In the genomic region with DNA sequence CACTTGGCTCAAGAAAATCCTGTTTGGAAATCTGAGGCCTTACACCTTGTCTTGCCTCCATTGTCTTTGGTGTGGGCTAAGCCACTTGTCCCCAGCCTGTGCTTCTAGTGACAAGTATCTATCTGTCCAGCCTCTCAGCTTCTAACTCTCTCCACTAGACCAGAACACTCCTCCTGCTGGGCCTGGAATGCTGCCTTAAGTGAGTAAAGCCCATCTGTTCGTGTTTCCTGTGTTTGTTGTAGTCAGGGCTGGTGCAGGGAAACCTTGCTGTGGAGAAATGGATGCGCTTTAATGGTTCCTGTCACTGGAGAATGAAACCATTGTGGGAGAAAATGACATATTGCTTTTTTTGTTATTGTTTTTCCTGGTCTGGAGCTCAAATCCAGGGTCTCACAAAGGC, we compare ENCODE assay signal across 11 mouse cellular contexts. TPM values are rescaled to one million over a fixed set of nuclear protein-coding genes. Genes with fewer than 3 reads are reported as not detected.
DNase-seq lines count a peak whose midpoint lies in the region; ATAC-seq and TF ChIP-seq lines count a peak whose summit lies in the region.
"Had no signal": no experiment of that assay in that cellular context is flagged by ENCODE, and none has a peak within 500 bp of the region (broad histone marks: within the 10 kb centered on the region; RNA-seq: fewer than 3 reads in every experiment).

No protein-coding gene starts in this region.

- peak; percentile 49; the same call in 1 of the 2 replicates for ATAC-seq in forebrain, postnatal 0 days
- no peak for ATAC-seq in forebrain, embryonic 13.5 days
- ATAC-seq in stomach, postnatal 0 days (ENCODE audit: low FRiP score, low TSS enrichment): no peak
- ATAC-seq: intestine, postnatal 0 days had no signal

- H3K27me3 ChIP-seq in forebrain, postnatal 0 days (ENCODE audit: insufficient read depth, low read length): no peaks in the 10 kb centered on the region
- H3K27me3 ChIP-seq in forebrain, embryonic 13.5 days: no peaks in the 10 kb centered on the region
- H3K27me3 ChIP-seq in testis, adult 2 months (ENCODE audit: control insufficient read depth, insufficient read depth, low read length): no peaks in the 10 kb centered on the region
- H3K27me3 ChIP-seq in stomach, postnatal 0 days (ENCODE audit: control insufficient read depth, insufficient read depth, low read length): no peaks in the 10 kb centered on the region

- peaks cover 5% of the 10 kb centered on the region; the same call in 1 of the 2 replicates for H3K4me1 ChIP-seq in forebrain, postnatal 0 days (ENCODE audit: insufficient read depth)
- 0 out of 2 replicates have a peak, but pooled peaks cover 6% of the 10 kb centered on the region for H3K4me1 ChIP-seq in forebrain, embryonic 13.5 days
- peaks cover 11% of the 10 kb centered on the region for H3K4me1 ChIP-seq in testis, adult 2 months (ENCODE audit: control insufficient read depth, insufficient read depth, low read length)
- H3K4me1 ChIP-seq in stomach, postnatal 0 days (replicated peaks; ENCODE audit: control insufficient read depth, insufficient read depth): no peaks in the 10 kb centered on the region

- TF ChIP-seq POLR2A in testis, adult 2 months (IDR thresholded peaks at IDR 0.05; ENCODE audit: control insufficient read depth, low read depth, low read length): no peak

- TF ChIP-seq EP300 in stomach, postnatal 0 days (optimal IDR thresholded peaks at IDR 0.05): no peak

- WGBS in forebrain, postnatal 0 days: 30% methylated on average over 2 of the region's 2 CpGs
- WGBS in forebrain, embryonic 13.5 days: 35% methylated on average over 2 of the region's 2 CpGs
- 36% methylated on average over 2 of the region's 2 CpGs for WGBS in stomach, postnatal 0 days

- H3K36me3 ChIP-seq in forebrain, postnatal 0 days (ENCODE audit: insufficient read depth): no peaks in the 10 kb centered on the region
- H3K36me3 ChIP-seq in forebrain, embryonic 13.5 days (ENCODE audit: poor library complexity, severe bottlenecking): no peaks in the 10 kb centered on the region
- no peaks in the 10 kb centered on the region for H3K36me3 ChIP-seq in testis, adult 2 months (ENCODE audit: control insufficient read depth, insufficient read depth, low read length)
- H3K36me3 ChIP-seq in stomach, postnatal 0 days (ENCODE audit: control insufficient read depth, insufficient read depth, low read length): no peaks in the 10 kb centered on the region

- peak; percentile 66 for DNase-seq in forebrain, postnatal 0 days
- DNase-seq in testis, postnatal 14 days (ENCODE audit: low spot score): no peak
- DNase-seq in kidney, postnatal 14 days: peak; percentile 54
- no peak for DNase-seq in adrenal gland, postnatal 14 days
- no peak for DNase-seq in stomach, postnatal 0 days (ENCODE audit: low spot score)
- DNase-seq in gastrocnemius, adult 18-20 months (ENCODE audit: low spot score): no peak
- DNase-seq: B cell, adult 2 months had no signal

- TF ChIP-seq CTCF in forebrain, postnatal 0 days (IDR thresholded peaks at IDR 0.05; ENCODE audit: low read depth): 0 out of 2 replicates have a peak, but pooled peaks have one; percentile 16
- no peak for TF ChIP-seq CTCF in testis, adult 2 months (IDR thresholded peaks at IDR 0.05; ENCODE audit: control insufficient read depth, insufficient read depth, insufficient replicate concordance, low read depth, low read length)
- no peak for TF ChIP-seq CTCF in stomach, postnatal 0 days (IDR thresholded peaks at IDR 0.05; ENCODE audit: low read depth)

- no peak overlapping the region for H3K9ac ChIP-seq in forebrain, postnatal 0 days
- H3K9ac ChIP-seq in forebrain, embryonic 13.5 days: no peak overlapping the region
- H3K9ac ChIP-seq in stomach, postnatal 0 days (ENCODE audit: low read length): no peak overlapping the region

- 0 out of 2 replicates have a peak overlapping the region, but pooled peaks have one; percentile 36 for H3K27ac ChIP-seq in forebrain, postnatal 0 days (ENCODE audit: low read depth, low read length)
- H3K27ac ChIP-seq in forebrain, embryonic 13.5 days: no peak overlapping the region
- H3K27ac ChIP-seq in testis, adult 2 months (ENCODE audit: control insufficient read depth, insufficient read depth, low read depth, low read length): no peak overlapping the region
- H3K27ac ChIP-seq in stomach, postnatal 0 days (replicated peaks): no peak overlapping the region

- H3K4me3 ChIP-seq in forebrain, postnatal 0 days (ENCODE audit: low read depth, low read length): no peak overlapping the region
- no peak overlapping the region for H3K4me3 ChIP-seq in forebrain, embryonic 13.5 days
- H3K4me3 ChIP-seq in testis, adult 2 months (ENCODE audit: control insufficient read depth, low read depth, low read length): peak overlapping the region; percentile 53
- no peak overlapping the region for H3K4me3 ChIP-seq in stomach, postnatal 0 days (ENCODE audit: low read depth, low read length)
- H3K4me3 ChIP-seq: megakaryocyte, embryonic 14.5 days had no signal

- H3K4me2 ChIP-seq in forebrain, postnatal 0 days (ENCODE audit: low read depth): no peak overlapping the region
- no peak overlapping the region for H3K4me2 ChIP-seq in forebrain, embryonic 13.5 days
- no peak overlapping the region for H3K4me2 ChIP-seq in stomach, postnatal 0 days (replicated peaks; ENCODE audit: low read depth)

- H3K9me3 ChIP-seq in forebrain, postnatal 0 days (ENCODE audit: low read length): no peaks in the 10 kb centered on the region
- no peaks in the 10 kb centered on the region for H3K9me3 ChIP-seq in forebrain, embryonic 13.5 days (replicated peaks)
- H3K9me3 ChIP-seq in stomach, postnatal 0 days (ENCODE audit: control insufficient read depth, low read length): no peaks in the 10 kb centered on the region

RNA-seq across cellular contexts. Expression of a gene that starts 11.4 kb away (rescaled TPM):
- total RNA-seq in forebrain, postnatal 0 days (2014; rRNA removed): 0.15 TPM in 1 of 2 replicates, not detected in the other
- polyA plus RNA-seq in forebrain, postnatal 0 days (2015; fragmentation: Nextera tagmentation; extraction: Ambion mirVana): 0.10 TPM in 1 of 2 replicates, not detected in the other
- not detected in 2 replicates for polyA plus RNA-seq in forebrain, embryonic 13.5 days (2015; fragmentation: Nextera tagmentation; extraction: Ambion mirVana)
- 2.2 and 2.9 TPM in 2 replicates for polyA plus RNA-seq in testis, adult 2 months (2012; rRNA removed)
- 0.26 and 0.44 TPM in 2 replicates for total RNA-seq in adrenal gland, postnatal 14 days (2021)
- polyA plus RNA-seq in stomach, postnatal 0 days (2015; fragmentation: Nextera tagmentation; extraction: Ambion mirVana): 0.07 and 0.10 TPM in 2 replicates
- total RNA-seq in gastrocnemius, adult 18-20 months (2021): under 1 TPM in 1 of 2 experiments, not detected in 1; 0.14 TPM

RNA-seq across cellular contexts. Expression of a gene that starts 56.1 kb away (rescaled TPM):
- total RNA-seq in forebrain, postnatal 0 days (2014; rRNA removed): 5.5 and 9.5 TPM in 2 replicates
- polyA plus RNA-seq in forebrain, postnatal 0 days (2015; fragmentation: Nextera tagmentation; extraction: Ambion mirVana): 8.8 and 9.7 TPM in 2 replicates
- polyA plus RNA-seq in forebrain, embryonic 13.5 days (2015; fragmentation: Nextera tagmentation; extraction: Ambion mirVana): 19.4 and 19.8 TPM in 2 replicates
- polyA plus RNA-seq in testis, adult 2 months (2012; rRNA removed): 44.1 and 52.1 TPM in 2 replicates
- total RNA-seq in adrenal gland, postnatal 14 days (2021): 247 and 275 TPM in 2 replicates
- 78.4 and 81.2 TPM in 2 replicates for polyA plus RNA-seq in stomach, postnatal 0 days (2015; fragmentation: Nextera tagmentation; extraction: Ambion mirVana)
- 10 to 100 TPM; 64.3 to 67.2 TPM for total RNA-seq in gastrocnemius, adult 18-20 months (2021)

Comparison
In these comparisons a context has a peak if more than half of its experiments do, and no peak if none do; other contexts are left out.
1. DNase-seq: peak in forebrain, postnatal 0 days (single experiment) and kidney, postnatal 14 days (single experiment); none in testis, postnatal 14 days (single experiment), adrenal gland, postnatal 14 days (single experiment), stomach, postnatal 0 days (single experiment) and gastrocnemius, adult 18-20 months (single experiment).